Mouse (Mus musculus) heart, postnatal 14 days (tissue): ENCODE measurements around the gene Capn10. TPM values are rescaled to one million over a fixed set of nuclear protein-coding genes. Genes with fewer than 3 reads are reported as not detected.
A peak's percentile ranks its signal among the peaks of the same experiment; 100 is the strongest.

Source experiments
- DNase-seq, 2 experiments: peaks; one replicate each; pipeline ENCODE4 v3.0.0; 2021 to 2022
- intact Hi-C: fragments of 180-260 bp; cut with DNase I; formaldehyde crosslinking; loops from one replicate; pipeline ENCODE4 v1.15.1; 2025
- total RNA-seq, 2 experiments: library from RNA; stranded (reverse); gene quantifications; 2 replicates each; pipeline ENCODE4 v1.2.3; 2021

Gene Capn10
- total RNA-seq, 2 experiments from 2014 or later = 7.5 to 9.6 TPM

DNA sequence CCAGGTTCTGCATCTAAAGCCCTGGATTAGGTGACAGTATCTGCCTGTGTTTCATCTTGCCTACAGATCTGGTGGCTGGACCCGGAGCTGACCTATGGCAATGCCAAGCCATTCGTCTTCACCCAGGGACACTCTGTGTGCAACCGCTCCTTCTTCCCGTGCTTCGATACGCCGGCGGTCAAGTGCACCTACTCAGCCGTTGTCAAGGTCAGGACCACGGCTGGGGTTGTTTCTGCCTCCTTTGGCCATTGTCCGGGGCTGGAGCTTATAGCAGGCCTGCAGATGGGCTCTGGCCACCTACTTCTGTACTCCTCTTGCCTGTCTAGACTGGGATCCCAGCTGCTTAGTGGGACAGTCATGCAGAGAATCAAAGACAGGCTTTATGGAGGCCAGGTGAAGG is 19.2 kb upstream of the Capn10 start:
- intact Hi-C loops = no loop called here
- DNase-seq = no peak

DNA sequence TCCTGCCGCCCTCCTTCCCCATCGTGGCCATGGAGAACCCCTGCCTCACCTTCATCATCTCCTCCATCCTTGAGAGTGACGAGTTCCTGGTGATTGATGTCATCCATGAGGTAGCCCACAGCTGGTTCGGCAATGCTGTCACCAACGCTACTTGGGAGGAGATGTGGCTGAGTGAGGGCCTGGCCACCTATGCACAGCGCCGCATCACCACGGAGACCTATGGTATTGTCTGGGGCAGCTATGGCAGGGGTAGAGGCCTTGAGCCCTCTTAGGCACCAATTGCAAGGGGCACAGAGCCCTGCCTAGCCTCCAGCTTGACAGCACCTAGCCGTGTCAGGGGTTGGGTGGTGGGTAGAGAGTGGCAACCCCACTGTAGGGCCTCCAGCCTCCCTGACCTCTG is 17.5 kb upstream of the Capn10 start:
- intact Hi-C loops = no loop called here
- DNase-seq = no peak

DNA sequence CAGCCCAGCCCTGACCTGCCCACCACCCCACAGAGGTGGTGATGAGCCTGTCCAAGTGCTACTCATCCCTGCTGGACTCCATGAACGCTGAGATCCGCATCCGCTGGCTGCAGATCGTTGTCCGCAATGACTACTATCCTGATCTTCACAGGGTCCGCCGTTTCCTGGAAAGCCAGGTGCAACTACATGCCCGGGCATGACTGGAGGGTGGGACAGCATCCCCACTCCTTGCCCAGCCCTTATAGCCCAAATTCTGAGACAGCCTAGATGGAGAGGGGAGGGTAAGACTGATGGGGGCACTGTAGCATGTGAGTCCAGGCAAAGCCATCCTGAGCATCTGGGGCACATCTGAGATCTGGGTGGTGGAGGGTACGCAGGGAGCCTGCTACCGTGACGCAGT is 15.0 kb upstream of the Capn10 start:
- no peak for DNase-seq
- intact Hi-C loops = no loop called here

GRCm38 (mm10) chr1:92919775-92920174 is 14.4 kb upstream of the Capn10 start:
- intact Hi-C loops = no loop called here
- DNase-seq = no peak

DNA sequence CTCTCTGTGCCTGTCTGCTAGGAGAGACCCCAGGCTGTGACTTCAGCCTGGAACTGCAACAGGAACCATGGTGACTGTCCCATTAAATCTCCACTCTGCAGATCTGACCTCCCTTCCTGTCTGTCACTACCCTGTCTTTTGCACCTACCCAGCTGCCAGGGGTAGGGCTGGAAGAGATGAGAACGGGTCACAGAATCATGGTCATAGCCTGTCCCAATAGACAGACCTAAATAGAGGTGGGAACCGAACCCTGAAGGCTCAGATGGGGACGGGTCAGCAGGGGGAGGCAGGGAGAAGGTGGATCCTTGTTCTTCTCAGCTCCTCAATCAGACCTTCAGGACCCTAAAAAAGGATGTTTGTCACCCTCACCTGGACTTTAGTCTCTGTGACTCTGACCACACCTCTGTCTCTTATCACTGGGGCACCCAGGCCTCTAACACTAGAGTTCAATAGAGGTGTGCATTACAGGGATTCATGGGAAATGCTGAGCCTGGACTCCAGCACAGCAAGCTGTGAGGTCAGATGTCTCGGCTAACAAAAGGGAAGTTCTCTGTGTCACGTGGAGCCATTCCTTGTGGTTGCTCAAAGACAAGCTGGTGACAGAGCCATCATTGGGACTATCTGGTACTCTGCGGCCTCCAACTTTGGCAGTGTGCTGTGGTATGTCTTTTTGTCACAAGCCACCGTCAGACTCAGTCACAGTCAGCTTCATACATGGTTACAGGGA is 13.5 kb upstream of the Capn10 start:
- intact Hi-C loops = no loop called here
- DNase-seq = no peak

GRCm38 (mm10) chr1:92921496-92921895 is 12.7 kb upstream of the Capn10 start:
- intact Hi-C loops = no loop called here
- DNase-seq = no peak

DNA sequence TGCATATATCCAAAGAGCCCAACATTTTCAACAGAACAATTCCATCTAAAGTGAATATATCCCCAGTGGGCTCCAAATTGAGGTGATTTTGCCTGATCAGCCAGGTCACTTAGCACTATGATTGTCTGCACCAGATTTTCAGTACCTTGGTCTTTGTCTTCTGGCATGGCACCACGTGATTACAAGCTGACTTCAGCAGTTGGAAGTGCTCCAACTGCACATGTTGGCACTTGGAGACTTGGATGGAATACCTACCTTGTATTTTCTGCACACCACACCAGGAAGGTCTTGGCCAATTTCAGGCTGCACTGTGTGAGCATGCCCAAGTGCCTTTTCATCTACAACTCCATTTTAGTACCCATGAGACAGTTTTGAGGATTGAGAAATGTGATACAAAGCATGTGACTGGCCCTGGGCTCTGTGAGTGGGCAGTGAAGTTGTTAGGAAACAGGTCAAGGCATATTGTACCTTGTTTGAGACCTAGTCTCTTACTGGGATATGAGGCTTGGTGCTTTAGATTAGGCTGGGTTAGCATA is 3.9 kb upstream of the Capn10 start:
- DNase-seq = no peak
- intact Hi-C loops = no loop called here

- intact Hi-C loops = loop anchor here (2.0 kb wide), 1 partner anchor 23 kb away; the partner anchor contains the start of gene Rnpepl1
Observed at GRCm38 (mm10) chr1:92933611-92934010, 565 bp upstream of the Capn10 start.

GRCm38 (mm10) chr1:92935054-92935962 is 1.1 kb downstream of the Capn10 start:
- intact Hi-C loops = no loop called here
- peak; percentile 28 to 33 for DNase-seq

More at GRCm38 (mm10) chr1:92933611-92934010, 565 bp upstream of the Capn10 start:
- no peak for DNase-seq

- intact Hi-C loops = no loop called here
- no peak for DNase-seq
Observed at GRCm38 (mm10) chr1:92935977-92936376, 1.8 kb downstream of the Capn10 start.

DNA sequence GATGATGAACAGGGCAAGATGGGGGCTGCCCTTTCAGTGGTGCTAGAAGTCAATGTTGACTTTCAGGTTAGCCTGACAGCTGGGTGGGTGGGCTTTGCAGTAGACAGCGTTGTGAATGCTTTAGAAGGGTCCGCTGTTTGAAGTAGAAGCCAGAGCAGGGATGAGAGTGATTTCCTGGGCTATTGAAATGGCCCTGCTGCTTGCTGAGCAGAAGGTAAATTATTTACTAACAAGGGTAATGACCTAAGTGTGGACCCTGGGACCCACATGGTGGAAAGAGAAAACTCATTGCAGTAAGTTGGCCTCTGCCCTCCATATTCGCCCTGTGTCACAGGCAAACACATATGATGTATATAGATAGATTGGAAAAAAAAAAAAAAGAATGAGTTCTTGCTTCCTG is 2.3 kb downstream of the Capn10 start:
- no peak for DNase-seq
- intact Hi-C loops = no loop called here

- intact Hi-C loops = no loop called here
- no peak for DNase-seq
Observed at GRCm38 (mm10) chr1:92937797-92938196, 3.6 kb downstream of the Capn10 start.

DNA sequence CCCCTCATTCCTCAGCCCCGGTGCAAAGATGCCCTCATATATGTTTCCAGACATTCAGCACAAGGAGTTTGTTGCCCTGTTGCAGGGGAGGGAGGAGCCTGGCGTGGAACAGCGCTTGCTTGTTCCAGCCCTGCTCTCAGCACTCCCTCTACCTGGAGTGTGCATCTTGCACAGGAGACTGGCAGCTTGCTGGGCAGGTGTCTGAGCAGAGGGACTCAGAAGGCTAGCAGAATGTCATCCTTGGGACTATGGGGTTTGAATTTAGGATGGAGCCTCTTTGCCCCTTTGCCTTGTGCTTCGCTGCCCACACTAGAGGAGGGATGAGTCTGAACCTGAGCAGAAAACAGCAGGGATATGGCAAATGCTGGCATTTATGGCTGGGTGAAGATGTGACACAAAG is 5.6 kb downstream of the Capn10 start:
- DNase-seq = no peak
- intact Hi-C loops = no loop called here

DNA sequence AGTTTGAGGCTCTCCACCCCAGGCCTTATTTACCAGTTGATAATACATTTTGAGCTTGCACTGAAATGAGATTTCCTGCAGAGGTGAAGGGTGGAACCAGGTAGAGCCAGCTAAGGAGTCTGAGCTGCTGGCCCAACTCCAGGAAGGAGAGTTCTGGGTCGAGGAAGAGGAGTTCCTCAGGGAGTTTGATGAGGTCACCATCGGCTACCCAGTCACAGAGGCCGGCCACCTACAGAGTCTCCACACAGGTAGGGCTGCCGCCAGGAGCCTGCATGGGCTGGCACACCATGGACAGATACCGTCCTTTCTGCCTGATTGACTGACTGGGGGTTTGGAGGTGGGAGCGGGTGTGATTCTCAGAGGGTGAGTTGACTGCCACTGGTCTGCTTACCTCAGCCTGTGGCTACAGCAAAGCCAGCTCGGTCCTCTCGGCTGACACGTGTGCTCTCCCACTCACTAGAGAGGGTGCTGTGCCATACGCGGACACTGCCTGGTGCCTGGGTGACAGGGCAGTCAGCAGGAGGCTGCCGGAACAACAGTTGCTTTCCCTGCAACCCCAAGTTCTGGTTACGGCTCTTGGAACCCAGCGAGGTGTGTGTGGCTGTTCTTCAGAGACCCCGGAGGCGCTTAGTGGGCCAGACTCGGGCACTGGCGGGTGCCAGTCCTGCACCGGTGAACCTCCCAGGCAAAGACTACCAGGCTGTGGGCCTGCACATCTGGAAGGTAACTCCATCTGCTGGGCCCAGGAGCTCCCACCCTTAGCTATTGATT is 9.2 kb downstream of the Capn10 start:
- intact Hi-C loops = no loop called here

GRCm38 (mm10) chr1:92947966-92948365 is 13.8 kb downstream of the Capn10 start:
- no peak for DNase-seq

More for the DNA sequence above, 9.2 kb downstream of the Capn10 start:
- DNase-seq = no peak

GRCm38 (mm10) chr1:92949426-92949825 is 15.2 kb downstream of the Capn10 start:
- DNase-seq = peak in 1 of 2 experiments; percentile 21
- intact Hi-C loops = no loop called here

More at GRCm38 (mm10) chr1:92947966-92948365, 13.8 kb downstream of the Capn10 start:
- intact Hi-C loops = no loop called here

GRCm38 (mm10) chr1:92950607-92951006 is 16.4 kb downstream of the Capn10 start, which contains the start of gene Gpr35:
Gene Gpr35, plus strand, starts transcription at chr1:92950865.
- intact Hi-C loops = loop anchor here (10.0 kb wide), 1 partner anchor 394 kb away; the partner anchor contains the start of genes Pask and Ppp1r7
- DNase-seq = peak in 1 of 2 experiments; percentile 0

- intact Hi-C loops = loop anchor here (2.0 to 10.0 kb wide), 3 partner anchors 23 to 391 kb away; partner anchors contain the start of genes Pask and Ppp1r7
- no peak for DNase-seq
Observed at GRCm38 (mm10) chr1:92953641-92954040, 19.5 kb downstream of the Capn10 start.

- peak; percentile 70 to 79 for DNase-seq
- intact Hi-C loops = loop anchor here (1.0 to 10.0 kb wide), 3 partner anchors 54 to 388 kb away; partner anchors contain the start of genes Pask and Ppp1r7
Observed at GRCm38 (mm10) chr1:92956571-92957335, 22.6 kb downstream of the Capn10 start.
